Mouse (Mus musculus): ENCODE data around the gene 1700028K03Rik.
A peak's percentile ranks its signal among the peaks of the same experiment; 100 is the strongest.

1700028K03Rik gene

DNA sequence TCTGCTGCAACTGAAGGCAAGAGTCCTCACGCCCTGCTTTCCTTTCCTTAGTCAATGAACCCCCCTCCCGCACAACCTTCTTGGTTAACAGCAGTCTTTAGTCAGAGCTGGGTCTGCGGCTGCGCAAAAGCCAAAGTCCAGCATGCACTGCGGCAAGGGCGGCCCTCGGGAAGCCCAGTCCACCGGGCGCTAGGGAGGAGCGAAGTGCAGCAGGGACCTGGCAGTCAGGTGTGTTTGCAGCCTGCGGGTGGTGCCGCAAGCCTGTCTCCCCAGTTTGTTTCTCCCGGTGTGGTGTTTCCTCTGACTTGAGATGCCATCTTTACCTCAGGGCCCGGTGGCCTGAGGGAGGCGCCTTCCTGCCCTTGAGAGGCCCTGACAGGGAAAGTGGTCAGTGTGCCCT is at the start of gene 1700028K03Rik:
1700028K03Rik (plus strand) TSS at position 129 of the 400 bp plus-strand sequence.
- DNase-seq (ENCODE audit: low spot score): no peak

DNA sequence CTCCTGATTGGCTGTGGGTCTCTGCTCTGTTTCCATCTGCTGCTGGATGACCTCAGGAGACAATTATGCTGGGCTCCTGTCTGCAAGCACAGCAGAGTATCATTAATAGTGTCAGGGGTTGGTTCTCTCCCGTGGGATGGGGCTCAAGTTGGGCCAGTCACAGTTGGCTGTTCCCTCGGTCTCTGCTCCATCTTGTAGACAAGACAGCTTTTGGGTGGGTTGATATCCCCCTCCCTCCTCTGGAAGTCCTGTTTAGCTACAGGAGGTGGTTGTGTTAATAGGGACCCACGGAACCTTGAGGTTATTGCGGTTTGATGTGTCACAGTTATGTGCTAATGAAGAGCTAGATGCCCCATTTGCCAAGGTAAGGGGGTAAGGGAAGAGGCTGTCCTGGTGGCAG is 45.5 kb upstream of the 1700028K03Rik start:
- DNase-seq (ENCODE audit: low spot score): no peak

DNA sequence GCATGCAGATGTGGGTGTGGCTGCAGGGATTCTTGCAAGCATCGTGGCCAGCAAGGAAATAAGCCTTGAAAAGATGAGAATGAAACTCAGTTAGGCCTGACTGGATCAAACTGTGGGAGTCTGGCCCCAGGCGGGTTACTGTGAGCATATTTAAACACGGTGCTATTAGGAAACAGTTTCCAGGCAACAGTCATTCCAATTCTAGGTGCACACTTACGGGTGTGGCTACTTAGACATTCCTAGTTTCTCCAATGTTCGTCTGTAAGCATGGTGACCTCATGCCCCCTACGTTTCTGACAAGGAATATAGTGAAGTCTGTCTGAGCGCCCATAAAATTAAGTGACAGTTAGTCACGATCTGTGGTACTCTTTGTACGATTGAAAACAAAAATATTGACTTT is 43.5 kb upstream of the 1700028K03Rik start:
- DNase-seq (ENCODE audit: low spot score): no peak

DNA sequence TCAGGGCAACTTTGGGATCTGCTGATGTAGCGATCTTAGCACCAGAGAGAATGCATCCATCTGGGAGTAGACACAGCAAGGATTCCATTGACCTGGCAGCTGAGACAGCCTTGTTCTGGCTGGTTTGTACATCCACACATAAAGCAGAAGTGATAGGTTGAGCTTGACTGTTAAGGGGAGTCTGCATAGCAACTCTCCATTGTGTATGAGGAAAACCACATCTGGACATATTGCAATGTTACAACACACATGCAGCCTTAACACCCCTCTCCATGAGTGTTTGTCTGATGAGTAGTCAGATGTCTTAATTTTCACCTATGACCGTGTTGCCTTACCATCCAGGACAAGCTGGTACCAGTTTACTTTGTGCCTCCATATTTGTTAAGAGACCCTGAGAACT is 42.0 kb upstream of the 1700028K03Rik start:
- DNase-seq (ENCODE audit: low spot score): no peak

DNA sequence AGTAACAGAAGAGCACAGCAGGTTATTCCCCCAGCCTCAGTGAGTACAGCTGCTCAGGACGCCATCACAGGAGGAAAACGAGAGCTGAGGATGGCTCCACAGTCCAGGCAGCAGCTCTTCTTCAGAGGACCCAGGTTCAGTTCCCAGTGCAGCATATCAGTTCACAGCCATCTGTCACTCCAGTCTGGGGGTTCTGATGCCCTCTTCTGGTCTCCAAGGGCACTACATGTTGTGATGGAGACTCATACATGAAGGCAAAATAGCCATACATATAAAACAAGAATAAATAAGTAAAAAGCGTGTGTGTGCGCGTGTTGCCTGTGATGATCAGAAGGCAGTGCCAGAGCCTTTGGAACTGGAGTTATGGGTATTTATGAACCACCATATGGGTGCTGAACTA is 39.8 kb upstream of the 1700028K03Rik start:
- DNase-seq (ENCODE audit: low spot score): no peak

DNA sequence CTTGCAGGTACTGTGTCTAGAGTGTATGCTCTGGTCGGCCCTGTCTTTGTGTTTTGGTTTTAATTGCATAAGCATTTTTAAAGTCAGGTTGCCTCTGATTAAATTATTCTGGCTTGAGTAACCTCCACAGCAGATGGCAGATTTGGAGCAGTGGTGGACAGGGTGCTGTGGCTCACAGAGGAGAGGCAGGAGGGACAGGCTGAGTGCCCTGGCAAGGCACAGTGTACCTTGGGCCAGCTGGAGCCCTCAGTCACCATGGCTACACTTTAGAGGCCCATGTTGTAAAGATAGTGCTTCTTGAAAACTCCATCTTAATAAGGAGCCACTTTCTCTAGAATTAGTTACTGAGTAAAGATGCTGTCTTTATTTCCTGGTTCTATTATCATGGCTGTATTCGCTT is 38.5 kb upstream of the 1700028K03Rik start:
- no peak for DNase-seq (ENCODE audit: low spot score)

DNA sequence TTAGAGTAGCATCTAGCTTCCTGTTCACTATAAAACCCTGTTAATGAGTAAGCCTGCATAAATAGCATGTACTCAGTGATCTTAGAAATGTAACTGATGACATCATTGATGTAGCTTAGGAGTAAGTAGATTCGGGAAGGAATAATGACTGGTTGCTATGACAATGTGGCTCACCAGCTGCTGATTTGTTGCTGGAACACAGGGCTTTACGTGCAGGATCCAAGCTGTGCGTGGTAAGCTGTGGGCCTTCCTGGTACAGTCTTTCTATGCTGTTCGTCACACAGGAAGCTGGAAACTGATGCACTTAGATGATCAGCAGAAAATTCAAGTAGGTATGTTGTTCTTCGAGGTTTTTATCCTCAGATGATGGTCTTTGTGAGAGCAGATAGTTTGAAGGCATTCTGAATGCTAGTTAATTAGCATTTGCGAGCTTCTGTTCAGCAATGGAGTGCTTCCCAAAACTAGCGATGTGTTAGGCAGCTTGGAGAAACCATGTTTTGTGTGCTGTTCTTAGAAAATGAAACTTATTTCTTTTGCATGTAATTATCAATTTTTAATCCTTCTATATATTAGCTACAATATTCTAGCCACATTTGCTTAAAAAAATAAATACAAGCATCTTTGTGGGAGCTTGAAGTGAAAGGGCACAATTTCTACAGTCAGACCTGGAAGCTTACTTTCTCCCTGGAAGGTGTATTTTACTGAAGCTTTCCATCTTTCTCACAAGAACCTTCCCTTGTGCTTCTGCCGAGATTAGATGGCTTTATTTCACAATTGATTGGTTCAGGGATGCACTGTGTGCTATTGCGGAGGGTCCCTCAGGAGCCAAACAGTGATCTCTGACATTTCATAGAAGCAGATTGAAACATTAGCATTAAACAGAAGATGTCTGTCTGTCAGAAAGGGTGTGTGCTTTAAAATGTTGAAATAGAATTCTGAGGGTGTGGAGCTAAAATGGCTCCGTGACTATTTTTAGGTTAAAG is 36.7 kb upstream of the 1700028K03Rik start:
- no peak for DNase-seq (ENCODE audit: low spot score)

DNA sequence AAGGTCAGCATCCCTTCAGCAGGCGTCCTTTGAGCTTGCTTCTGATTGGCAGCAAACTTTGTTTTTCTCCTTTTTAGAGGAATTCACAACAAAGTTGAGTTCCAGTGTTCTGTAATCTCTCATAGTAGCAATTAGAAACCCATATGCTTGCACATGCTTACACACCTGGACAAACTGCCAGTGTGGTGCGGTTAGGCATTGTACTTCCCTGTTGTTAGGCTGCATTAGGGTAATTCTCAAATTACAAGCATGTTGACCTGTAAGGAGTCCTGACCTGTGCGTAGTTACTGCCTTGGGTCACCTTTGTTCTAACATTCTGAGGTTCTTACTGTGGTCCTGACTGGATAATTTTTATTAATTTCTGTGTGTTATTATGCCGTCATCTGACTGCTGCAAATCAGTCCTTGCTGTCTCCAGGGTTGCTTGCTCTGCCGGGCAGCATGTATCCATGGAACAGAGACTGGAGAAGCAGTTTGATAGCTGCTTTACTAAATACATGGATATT is 35.7 kb upstream of the 1700028K03Rik start:
- DNase-seq (ENCODE audit: low spot score): no peak

DNA sequence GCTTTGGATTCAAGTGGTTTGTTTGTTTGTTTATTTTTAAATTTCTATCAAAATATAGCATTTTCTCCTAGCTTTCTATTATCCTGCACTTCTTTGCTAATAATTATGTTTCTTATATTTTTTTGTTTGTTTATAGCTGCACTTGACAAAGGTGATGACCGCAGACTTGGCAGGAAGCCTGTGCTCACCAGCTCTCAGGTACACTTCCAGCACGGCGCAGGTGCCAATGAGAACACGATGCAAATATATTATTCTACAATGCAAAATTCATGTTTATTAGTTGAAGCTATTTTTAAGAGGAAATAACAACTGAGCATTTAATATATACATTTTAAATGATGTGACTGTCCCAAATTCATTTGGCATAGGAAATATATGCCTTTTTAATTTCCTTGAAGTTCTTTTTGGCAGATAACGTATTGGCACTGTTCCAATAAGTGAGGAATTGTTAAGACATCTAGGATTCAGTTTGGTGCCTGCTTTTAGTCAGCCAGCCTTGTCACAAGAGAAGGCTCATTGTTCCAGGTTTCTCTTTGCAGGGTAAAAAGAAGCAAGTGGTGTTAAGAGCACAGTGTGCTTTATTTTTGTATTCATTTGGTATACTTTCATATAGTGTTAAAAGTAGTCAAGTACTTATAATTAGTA is 34.5 kb upstream of the 1700028K03Rik start:
- no peak for DNase-seq (ENCODE audit: low spot score)

DNA sequence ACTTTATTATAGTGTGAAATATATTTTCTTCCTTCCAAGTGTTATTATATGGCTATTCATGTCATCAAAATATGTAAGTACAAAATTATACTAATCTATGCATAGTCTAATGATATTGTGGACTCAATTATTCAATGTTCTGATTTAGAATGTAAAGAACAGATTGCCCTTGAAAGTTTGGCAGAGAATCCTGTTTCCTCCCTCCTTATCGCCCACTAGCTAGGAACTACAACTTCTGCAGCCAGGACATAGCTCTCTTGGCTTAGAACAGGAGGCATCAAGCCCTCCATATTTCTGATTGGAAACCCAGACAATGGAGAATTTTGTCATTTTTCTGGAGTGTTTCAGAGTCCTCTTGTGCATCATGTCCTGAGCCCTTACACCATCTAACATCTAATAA is 33.8 kb upstream of the 1700028K03Rik start:
- DNase-seq (ENCODE audit: low spot score): no peak

DNA sequence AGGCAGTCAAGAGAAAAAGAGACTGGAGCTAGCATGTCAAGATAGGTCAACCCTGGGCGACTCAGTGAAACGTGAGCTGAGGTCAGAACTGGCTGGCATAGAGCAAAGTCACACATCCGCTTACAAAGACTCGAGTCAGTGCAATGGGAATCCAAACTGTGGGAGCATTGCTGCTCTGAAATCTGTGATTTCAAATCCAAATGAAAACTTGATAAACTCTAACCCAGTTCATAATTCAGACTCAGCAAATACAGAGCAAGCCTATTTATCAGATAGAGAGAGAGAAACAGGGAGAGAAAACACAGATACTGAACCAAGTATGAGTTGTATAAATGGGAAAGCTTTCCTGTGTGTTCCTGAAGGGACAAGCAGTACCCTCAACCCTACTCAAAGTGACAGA is 27.2 kb upstream of the 1700028K03Rik start, which contains the start of gene Gm42669:
Gm42669 (plus strand) TSS at position 301 of the 400 bp plus-strand sequence.
- DNase-seq (ENCODE audit: low spot score): no peak

DNA sequence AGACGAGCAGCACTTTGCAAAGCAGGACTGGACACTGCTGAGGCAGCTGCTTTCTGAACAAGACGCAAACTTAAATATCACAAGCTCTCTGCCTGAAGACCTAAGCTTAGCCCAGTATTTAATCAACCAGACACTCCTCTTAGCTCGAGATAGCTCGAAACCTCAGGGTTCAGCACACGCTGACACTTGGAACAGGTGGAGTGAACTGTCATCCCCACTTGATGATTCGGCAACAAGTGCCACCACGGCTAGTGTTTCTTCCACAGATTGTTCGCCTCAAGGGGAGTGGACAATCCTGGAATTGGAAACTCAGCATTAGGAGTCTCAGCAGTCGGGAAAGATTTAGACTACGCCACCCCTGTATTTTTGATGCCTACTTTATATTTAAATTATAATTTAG is 24.0 kb upstream of the 1700028K03Rik start:
- DNase-seq (ENCODE audit: low spot score): no peak

DNA sequence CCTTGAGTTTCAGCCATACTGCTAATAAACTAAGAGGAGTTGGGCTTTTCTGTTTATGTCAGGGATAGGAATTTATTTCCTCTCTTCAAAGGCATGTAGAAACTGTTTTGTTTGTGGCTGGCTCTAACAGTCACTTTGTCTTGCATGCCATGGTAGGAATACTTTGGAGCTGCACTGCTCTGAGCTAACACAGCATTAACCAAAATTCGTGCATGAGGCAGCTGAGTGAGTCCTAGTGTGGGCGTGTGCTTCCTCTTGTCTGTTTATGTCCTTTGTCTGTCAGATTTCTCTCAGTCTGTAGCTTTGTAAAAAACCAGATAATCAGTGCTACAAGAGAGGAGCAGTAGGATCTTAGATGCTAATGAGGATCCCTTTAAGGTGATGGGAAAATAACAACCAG is 23.2 kb upstream of the 1700028K03Rik start:
- no peak for DNase-seq (ENCODE audit: low spot score)

DNA sequence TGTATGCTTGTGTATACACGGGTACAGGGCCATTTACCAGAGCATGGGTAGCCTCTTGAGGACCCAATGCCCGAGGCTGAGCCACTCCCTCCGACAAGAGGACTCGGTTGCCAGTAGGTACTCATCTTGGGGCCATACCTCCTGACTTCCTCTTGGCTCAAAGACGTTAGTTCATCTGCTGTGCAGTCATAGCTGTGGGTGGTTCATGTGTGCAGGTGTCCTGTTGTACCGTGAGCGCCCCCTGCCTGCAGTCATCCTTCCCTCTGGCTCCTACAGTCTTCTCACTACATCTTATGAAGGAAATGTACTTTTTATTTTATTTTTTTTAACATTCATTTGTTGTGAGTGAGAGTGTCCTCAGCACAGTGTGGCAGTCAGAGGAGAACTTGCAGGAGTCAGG is 20.9 kb upstream of the 1700028K03Rik start:
- DNase-seq (ENCODE audit: low spot score): peak; percentile 47

DNA sequence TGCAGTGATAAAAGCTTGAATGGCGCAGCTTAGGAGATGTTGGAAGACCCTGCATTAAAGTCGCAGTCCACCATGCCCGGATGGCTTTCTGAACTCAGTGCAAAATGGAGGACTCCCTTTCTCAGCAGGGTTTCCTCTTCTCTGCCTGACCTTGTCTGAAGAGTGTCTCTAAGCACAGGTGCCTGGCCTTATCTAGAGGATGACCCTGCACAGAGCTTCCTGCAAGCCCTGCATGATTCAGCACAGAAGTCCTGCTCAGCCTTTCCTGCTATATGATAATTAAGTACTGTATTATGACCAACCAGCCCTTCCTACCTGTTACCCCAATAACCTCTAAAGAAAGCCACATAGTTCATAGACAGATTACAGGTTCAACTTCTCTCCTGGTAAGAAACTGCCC is 19.1 kb upstream of the 1700028K03Rik start:
- DNase-seq (ENCODE audit: low spot score): no peak

DNA sequence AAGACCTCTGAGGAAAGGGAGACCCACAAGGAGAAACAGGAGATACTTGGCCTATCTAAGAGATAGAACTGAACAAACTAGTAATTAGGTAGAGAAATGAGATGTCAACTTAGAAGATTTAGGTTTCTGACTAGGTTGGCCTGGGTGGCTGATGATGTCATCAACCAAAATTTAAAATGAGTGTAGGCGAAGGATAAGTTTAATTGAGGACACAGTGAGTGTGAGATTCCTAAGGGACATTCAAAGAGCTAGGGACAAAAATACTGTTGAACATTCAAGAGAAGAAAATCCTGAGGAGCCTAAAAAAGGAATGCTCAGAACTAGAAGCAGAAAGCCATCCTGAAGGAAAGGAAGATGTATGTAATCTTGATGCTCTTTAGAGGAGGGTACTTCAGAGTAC is 18.4 kb upstream of the 1700028K03Rik start:
- DNase-seq (ENCODE audit: low spot score): no peak

DNA sequence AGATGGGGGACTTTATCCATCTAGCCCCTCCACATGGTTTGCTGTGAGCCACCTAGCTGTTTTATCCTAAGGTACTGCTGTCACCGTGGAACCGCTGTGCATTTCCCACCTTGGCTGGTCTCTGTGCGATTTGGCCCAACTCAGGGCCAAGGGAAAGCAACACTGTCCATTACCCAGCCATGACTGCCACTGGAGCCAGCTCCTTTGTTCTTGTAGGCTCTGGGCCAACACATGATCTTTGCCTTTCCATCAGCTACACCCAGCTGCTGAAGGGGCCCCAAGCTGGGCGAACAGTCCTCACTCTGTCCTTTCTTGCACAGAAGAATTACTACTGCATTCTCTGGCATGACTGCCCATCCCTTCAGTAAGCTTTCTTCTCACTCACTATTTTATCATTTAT is 15.9 kb upstream of the 1700028K03Rik start:
- DNase-seq (ENCODE audit: low spot score): no peak

DNA sequence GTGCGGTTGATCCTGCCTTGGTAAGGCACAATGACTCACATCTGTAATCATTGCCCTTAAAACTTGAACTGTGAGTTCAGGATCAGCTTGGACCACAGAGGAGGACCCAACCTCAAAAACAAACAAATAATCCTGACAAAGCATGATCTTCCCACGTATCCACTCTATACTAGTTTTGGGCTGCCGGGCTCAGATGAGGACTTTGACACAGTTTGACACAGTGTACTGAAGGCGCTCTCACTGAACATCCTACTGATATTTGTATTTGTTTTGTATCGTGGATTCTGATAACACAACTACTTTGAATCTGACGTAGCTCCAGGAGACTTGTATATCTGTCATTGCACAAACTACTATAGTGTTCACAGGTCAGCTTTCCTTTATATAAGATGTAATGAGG is 13.1 kb upstream of the 1700028K03Rik start:
- DNase-seq (ENCODE audit: low spot score): no peak

DNA sequence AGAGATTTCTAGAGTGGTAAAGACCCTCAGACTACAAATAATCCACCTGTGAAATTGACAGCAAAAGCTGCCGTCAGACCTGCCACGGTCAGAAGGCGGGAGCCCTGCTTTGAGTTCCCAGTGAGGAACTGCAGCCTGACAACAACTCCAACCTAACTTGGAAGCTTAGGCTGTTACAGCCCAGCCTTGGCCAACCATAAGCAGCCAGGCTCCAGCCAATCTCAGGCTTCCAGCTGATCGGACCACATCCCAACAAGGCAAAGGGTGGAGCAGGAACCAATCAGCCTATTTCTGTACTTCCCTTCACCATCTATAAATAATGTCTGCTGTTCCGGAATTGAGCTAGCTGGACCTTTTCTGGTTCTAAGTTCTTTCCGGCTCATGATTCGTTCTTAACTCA is 12.6 kb upstream of the 1700028K03Rik start:
- DNase-seq (ENCODE audit: low spot score): no peak

DNA sequence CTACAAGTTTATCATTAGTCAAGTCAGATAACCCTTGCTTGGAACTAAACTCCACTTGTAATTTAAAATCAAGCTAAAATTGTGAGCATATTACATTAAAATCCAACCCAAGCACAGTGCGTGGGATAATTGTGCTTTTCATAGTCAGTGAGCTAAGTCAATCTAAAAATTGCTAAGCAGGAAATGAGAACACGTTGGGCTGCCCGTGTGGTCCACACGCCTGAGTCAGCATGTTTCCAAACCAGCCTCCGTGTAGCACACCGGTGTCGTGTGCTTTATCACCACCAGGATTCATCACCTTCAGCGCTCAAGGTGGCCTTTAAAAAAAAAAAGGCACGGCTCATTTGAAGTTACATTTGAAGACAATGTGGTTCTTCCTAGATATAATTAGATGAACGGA is 10.2 kb upstream of the 1700028K03Rik start:
- DNase-seq (ENCODE audit: low spot score): no peak

DNA sequence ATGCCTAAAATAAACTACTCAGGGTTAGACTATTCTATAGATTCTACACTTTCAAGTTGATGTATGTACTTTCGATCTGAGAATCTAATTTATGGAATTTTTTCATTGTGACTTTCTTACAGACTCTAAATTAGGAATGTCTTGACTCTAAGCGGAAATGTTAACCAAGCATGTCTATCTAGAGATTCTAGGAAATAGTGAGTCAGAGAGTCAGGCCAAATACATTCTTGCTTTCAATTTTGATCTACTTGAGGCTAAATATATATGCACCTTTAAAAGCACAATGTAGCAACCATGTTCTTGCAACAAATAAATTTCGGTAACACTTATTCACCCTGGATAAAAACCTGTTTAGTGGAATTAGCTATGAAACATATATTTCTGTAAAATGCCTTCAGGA is 5.7 kb upstream of the 1700028K03Rik start:
- DNase-seq (ENCODE audit: low spot score): no peak

DNA sequence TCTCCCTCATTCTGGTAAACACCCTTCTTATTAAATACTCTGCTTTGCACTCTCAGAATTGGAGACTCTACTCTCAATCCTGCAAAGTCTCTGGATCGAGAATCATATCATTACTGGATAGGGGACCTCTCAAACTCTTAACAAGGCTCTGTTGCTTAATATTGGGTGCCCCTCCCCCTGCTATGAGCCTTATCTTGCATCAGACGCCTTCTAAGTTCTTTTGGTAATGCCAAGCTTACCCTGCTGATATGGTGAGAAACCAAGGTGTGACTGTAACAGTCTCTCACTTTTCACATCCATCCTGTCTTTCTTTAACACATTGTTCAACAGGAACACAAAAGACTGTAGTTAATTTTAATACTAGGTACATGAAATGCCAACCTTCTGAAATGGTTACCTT is 919 bp upstream of the 1700028K03Rik start:
- DNase-seq (ENCODE audit: low spot score): no peak

DNA sequence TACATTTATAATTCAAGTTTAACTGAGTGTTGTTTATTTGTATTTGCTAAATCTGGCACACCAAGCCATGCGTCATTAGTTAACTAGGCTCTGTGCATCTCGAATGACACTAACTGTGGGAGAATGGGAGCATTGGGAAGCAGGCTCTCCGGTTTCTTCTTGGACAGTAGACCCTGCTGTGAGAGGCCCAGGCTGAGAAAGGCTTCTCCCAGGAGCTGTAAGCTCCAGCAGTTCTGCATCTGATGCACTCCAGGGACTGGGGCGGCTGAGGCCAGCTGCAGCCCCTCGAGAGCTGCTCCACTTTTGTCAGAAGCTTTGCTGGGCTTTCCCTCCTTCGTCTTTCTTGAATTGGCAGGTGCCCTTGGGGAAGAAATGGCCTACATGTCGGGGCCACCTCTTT is 7.2 kb downstream of the 1700028K03Rik start:
- DNase-seq (ENCODE audit: low spot score): no peak

Measured in ovary, postnatal 36 days (tissue).